Mouse (Mus musculus): Measurements from ENCODE around the gene Atp6v1g1. TPM values are rescaled to one million over a fixed set of nuclear protein-coding genes. Genes with fewer than 3 reads are reported as not detected.

Atp6v1g1 gene
- total RNA-seq, 2 experiments from 2014 or later = 124 to 125 TPM

DNA sequence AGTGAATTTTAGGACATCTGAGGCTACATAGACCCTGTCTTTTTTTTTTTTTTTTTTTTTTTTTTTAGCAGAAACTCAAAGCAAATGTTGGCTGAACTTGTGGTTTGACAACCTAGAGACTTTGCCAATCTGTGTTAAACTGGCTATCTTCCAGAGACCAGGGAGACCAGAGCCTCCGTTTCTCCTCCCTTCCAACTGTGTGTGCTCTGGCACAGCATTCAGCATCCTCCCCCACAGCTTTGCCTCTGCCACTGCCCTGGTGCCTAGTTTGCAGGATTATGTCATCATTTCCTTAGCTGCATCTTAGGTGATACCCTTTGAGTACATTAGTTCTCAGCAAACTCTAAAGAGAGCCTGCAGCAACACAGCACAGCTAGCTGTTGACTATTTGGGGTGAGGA is 3.2 kb downstream of the Atp6v1g1 start:
- DNase-seq = no peak

DNA sequence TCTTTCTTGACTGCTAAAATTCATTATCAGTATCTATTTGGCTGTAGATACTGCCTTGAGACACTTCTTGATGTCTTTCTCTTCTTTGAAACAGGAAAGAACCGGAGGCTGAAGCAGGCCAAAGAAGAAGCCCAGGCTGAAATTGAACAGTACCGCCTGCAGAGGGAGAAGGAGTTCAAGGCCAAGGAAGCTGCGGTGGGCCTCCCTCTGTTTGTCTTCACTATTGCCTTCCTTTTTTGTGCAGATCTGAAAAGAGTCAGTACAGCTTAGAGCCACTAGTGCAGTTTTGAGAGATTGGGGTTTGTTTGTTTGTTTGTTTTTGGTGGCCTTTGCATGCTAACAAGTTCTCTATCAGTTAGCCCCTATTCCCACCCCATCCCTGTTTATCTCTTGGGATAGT is 3.9 kb downstream of the Atp6v1g1 start:
- no peak for DNase-seq

DNA sequence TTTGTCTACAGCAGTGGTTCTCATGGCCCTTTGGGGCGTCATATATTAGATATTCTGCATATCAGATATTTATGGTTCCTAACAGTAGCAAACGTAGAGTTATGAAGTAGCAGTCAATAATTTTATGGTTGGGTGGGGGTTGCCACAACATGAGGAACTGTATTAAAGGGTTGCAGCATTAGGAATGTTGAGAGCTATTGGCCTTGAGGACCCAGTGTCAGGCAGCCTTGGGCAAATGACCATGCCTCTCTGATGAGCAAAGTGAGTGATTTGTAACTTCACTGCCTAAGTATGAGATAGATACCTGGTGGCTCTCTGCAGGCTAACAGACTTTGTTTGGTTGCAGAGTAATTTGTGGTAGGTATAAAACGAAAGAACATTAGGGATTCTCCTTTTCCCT is 6.3 kb downstream of the Atp6v1g1 start:
- no peak for DNase-seq

DNA sequence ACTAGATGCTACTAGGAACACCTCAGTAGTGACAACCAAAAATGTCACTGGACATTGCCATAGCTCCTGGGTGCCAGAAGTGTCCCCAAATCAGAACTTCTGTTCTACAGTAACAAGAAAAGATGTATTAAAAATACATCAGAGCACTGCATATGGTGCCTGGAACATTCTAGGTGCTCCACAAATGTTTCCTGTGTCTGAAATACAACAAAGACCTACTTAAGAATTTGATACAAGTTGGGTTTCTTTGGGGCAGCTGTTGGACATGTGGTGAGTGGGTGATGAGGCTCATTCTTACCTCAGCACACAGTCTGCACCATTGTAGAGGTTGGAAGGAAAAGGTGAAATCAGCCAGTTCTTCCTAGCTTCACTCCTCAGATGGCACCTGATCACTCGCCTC is 8.3 kb downstream of the Atp6v1g1 start:
- DNase-seq = no peak

DNA sequence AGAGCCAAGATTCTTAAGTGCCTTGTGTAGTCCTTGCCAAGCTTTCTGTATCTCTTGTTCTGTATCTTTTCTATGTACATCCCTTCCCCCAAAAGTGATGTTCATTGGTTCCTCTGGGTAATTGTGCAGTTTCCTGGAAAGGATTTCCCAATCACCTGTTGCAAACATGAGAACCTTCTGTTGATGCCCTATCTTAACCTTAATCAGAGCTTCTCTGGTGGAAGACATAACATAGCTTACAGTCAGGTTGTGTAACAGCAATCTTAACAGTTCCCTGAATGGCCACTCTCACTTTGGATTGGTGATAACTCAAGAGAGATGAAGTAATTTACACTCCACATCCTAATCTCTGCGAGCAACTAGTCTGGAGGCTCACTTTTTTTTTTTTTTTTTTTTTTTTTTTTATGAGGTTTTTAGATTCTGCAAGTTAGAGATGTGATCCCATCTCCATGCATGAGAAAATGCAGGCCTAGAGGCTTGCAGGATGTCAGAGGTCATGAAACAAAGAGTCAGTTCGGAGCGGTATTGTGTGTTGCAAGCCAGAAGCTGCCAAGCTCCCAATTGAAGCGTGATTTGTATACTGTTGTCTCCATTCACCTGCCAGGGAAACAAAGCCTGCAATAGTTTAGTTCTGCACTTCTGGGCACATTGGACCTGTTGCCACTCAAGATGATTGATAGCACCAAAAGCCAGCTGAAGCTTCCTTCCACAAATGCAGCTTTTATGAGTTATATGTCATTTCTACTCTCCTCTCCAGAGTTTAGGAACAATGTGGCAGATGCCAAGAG is 9.4 kb downstream of the Atp6v1g1 start:
- DNase-seq = no peak

DNA sequence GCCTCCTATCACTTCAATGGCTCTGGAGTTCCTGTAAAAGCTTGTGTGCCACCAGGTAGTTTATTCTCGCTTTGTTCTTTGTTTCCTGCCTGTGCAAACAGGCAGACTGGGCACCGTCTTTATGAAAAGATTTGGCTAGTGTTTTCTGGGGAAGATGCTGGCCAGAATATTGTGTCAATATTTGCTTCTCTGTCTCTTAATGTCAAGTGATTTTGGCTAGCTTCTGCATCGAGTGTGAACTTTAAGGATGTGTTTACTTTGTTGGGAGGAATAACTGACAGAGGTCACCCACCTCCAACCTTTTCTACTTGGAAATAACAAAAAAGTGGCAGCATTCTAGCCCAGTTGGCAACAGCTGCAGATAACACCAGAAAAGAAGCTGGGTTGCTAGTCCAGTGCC is 10.0 kb downstream of the Atp6v1g1 start:
- DNase-seq = no peak

DNA sequence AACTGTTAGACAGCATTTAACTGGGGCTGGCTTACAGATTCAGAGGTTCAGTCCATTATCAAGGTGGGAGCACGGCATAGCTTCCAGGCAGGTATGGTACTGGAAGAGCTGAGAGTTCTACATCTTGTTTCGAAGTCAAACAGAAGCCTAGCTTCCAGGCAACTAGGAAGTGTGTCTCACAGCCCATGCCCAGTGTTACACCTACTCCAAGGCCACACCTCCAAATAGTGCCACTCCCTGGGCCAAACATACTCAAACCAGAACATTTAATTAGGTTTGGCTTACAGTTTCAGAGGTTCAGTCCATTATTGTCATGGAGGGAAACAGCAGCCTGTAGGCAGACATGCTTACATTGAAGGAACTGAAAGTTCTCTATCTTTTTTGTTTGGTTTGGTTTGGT is 10.5 kb downstream of the Atp6v1g1 start:
- no peak for DNase-seq

DNA sequence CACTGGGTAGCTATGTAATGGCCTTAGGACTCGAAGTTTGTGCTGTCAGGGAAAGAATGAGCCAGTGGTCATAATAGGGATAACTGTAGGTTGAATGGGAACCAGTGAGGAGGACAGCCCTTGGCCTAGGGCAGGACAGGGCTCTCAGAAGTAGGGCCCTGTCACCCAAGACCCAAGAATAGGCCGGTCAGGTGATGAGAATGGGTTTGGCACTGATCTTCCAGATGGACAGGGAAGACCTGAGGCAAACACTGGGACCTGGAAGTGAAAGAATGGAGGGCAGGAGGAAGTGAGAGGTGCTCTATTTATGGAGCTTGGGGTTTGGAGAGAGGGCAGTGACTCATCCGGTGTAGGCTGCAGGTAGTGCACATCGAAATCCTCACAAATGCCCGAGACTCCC is 12.1 kb downstream of the Atp6v1g1 start:
- no peak for DNase-seq

DNA sequence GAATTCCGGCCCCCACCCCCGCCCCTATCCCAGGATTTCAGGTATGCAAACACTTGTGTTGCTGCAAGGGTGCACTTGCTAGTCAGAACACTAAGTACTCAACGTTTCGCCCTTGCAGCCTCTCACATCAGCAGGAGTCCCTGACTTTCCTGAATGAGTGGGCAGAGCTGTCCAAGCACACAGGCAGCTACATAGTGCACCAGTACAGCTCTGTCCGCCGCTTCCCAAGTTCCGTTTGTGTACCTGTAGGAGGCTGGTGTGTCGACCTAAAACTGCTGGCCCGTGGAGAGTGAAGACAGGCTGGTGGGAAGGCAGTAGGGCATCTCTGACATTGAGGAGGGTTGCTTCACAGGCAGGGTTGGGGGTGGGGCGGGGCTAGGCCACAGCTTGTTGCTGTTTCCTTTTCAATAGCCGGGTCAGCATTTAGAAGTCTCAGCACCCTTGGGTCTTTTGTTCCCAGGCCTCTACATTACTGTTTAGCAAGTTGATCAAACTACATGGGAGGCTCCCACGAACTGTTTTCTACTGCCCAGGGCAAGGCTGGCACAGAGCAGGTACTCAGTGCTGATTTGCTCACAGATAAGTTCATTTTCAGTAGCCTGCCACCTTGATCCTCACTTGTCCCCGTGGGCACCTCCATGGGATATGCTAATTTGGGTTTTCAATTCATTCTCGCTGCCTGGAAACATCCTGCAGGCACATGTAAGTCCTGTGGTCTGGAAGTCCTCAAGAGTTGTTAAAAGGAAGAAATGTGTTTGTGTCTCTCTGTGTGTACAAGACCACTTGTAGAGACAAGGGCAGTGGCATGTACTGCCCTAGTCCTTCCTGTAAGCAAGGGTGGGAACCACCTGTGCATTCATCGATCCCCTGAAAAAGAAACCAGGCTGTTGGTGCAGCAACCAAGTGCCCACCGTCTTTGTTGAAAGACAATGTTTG is 12.8 kb downstream of the Atp6v1g1 start:
- no peak for DNase-seq

DNA sequence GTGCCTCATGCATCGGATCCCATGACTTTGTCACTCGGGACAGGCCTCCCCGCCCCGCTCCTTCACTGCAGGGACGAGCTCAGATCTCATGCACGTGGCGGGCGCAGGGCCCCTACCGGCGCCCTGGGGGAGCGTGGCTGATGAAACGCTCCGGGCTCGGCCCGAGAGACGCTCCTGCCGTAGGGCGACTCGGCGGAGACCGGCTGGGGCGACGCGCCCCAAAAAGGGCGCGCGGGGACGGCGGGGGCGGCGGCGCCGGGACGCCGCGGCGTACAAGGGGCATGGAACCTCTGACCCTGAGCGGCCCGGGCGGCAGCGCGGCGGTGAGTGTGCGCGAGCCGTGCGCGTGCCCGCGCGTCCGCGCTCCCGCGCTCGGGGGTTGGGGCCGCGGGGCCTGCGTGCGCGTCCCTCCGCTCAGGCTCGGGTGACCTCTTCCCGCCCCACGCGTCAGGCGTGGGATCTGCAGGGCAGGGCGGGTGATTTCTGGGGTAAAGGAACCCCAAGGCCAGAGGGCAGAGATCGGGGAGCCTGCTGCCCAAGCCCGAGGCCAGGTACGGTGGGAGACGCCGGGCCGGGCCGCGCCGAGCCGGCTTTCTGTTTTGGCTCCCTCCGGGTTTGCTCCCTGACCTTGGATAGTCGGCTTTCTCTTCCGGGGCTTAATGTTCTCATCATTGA is 14.0 kb downstream of the Atp6v1g1 start, which contains the start of gene Tmem268:
Tmem268 (plus strand) TSS at position 375 of the 675 bp plus-strand sequence.
- peak; percentile 64 to 65 for DNase-seq

DNA sequence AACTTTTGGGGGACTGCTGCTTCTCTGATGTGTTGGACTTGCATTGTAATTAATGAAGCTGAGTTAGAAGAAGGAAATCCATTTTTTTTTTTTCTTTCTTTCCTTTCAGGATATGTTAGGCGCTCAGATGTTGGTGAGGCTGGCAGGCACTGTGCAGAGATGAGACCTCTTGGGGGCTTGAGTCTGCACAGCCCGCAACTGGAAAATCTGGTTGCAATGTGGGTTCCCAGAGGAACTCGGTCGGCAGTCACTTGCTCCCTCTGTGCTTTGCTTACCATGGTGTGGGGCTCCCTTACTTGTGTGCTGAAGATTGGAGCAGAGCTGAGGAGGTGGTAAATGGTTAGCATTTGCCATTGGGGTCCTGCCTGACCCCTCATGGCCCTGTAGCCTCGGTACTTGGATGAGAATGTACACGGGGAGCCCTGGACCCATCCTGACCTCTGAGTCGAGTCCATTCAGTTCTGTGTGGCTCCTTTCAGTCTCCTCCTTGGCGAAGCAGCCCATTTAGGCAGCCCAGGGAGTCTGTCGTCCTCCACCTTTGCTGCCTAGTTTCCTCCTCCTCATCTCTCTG is 14.6 kb downstream of the Atp6v1g1 start:
- DNase-seq = no peak

DNA sequence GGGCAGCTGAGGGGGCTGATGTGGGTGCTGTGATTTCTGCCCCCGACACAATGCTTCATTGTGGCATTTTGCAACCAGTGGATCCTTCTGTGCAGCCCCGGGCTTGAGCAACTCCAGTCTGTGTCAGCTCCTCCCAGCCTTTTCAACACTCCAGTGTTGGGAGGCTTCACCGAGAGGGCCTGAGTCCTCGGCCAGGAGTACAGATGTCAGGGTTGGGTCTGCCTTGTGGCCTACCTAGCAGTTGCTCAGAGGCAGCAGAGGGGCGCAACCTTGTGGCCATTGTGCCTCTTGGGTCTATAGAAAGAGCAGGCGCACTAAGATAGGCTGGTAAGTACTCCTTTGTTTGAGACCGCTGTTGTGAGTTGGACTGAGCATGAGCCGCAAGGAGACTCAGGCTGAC is 15.5 kb downstream of the Atp6v1g1 start:
- DNase-seq = no peak

DNA sequence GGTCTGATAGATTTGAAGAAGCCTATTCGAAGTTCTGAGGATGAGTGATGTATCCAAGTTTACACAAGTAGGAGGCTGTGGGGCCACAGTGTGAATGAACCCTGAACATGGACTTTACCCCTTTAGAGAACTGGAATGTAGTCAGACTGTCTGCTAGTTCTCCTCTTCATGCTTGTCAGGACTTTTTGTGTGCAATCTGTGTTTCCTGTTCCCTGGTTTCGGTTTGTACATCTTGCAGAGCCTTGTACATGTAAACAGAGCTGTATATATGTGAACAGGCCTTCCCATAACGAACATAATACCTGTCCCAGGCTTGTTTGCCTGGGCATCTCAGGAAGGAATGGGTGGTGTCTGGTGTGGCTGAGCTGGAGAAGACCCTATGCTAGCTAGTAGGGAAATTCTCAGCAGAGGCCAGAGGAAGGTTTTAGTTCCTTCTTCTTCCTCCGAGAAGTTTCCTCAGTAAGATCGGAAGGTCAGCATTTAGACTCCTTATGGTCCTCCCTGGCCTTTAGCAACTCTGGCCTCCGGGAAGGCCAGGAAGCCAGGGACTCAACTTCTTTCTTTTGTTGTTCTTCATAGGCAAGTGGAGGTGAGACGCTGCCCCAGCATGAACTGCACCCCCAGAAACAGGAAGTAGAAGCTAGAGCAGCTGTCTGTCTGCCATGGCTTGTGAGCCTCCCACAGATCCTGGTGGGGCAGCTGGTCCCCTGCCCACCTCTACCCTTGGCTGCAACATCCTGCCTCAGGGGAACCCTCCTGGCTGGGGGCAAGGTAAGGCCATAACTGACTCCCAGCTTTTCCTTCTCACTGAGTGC is 17.5 kb downstream of the Atp6v1g1 start:
- no peak for DNase-seq

DNA sequence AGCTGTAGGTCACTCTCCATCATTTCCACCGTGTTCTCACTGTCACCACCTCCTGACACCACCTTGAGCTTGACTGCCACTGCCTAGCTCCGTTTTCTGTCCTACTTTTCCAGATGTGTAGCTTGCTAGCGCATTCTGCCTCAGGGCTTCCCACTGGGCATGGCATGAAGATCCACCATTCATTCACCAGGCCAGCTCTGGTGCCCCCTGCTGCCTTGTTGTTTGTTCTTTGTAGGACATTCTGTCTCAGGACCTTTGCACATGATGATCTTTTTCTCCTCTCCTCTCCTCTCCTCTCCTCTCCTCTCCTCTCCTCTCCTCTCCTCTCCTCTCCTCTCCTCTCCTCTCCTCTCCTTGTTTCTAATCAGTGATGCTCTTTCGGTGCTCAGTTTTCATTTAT is 18.2 kb downstream of the Atp6v1g1 start:
- no peak for DNase-seq

DNA sequence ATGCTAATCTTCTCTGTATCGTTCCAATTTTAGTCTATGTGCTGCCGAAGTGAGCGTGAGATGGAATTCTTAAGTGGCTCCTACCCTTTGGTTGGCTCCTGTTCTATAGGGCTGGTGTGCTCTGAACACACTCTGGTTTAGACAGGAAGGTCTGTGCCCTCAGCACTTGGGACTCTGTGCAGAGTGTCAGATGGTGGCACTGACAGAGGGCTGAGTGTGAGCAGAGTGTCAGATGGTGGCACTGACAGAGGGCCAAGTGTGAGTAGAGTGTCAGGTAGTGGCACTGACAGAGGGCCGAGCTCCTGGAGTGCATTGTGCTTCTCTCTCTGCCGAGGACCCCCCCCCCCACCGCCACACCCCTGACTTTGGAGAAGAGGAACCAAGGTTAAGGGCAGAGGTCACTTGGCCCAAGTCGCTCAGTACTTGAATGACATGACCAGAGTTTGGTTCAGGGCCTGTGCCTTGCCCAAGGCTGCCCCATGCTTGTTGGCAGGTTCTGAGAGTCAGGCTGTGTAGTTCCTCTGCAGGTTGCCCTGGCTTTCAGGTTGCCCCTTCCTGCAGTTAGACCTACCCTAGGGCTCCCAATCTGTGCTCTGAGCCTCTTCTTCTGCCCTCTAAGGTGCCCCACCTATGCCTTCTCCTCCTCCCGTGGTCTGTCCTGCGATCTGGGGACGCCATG is 23.3 kb downstream of the Atp6v1g1 start:
- no peak for DNase-seq

DNA sequence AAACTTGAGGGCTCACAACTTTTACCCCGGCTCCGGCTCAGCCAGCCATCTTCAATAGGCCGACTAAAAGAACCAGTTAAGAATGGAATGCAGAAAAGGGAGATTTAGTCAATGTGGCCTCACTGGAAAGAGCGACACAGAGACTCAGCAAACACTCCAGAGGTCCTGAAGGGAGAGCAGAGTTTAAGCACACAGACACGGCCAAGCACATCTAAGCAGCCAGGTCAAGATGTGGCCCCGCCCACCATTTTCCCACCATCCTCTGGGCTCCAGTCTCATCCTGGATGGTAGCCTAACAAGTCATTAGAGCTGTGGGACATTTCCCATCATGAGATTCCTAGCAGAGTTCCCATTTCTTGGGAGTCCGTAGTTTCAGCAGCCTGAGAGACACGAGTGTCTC is 24.8 kb downstream of the Atp6v1g1 start:
- DNase-seq = no peak

DNA sequence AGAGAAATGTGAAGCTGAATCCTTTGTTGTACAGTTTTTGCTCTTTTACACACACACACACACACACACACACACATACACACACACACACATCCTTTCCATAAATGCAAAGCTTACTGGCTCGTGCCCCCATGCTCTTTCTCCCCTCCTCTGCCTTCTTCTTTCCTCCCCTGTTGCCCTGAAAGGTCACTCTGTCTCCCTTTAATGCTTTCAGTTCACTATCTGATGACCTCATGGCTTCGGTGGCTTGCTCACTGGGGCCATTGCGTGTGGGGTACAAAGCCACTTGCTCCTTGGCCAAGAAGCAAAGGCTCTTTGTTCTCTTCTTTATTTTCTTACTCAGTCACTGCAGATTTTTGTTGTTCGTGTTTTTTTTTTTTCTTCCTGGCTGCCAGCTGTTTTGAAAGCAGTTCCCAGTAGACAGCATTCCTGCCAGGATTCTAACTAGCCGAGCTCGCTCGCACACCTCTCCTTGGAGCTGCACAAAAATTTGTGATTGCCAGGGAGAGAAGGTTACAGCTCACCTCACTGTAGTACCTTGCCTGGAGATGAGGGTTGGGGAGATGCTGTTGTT is 25.7 kb downstream of the Atp6v1g1 start:
- no peak for DNase-seq

DNA sequence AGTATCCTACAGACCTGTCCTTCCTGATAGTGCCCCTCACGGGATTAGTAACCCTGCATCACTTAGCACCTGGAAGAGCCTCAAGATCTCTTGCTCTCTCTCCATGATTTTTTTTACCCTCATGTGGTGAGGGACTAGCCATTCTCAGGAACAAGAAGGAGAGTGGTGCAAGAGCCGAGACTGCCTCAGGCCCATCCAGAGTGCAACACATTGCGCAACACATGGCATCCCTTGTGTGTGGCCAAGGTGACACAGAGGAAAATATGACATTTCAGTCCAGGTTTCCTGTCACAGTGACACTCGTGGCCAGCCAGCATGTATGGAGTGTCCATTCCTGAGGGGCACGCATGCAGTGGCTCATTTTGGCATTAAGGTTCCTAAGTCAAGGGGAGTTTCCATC is 28.0 kb downstream of the Atp6v1g1 start:
- DNase-seq = no peak

DNA sequence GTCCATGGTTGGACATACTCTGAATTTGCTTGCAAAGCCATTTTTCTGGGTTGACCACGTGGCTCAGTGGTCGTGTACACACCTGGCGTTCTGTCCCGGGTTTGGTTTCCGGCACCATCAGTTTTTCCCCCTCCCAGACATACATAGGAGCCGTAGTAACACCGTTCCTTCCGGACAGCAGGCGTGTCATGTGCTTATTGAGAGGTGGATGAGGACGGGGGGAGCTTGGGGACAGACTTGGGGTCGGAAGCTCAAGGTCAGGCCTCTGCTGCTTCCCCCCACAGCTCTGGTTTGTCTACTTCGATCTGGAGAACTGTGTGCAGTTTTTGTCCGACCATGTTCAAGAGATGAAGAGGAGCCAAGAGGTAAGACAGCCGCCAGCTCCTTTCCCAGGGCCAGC is 35.1 kb downstream of the Atp6v1g1 start:
- no peak for DNase-seq

DNA sequence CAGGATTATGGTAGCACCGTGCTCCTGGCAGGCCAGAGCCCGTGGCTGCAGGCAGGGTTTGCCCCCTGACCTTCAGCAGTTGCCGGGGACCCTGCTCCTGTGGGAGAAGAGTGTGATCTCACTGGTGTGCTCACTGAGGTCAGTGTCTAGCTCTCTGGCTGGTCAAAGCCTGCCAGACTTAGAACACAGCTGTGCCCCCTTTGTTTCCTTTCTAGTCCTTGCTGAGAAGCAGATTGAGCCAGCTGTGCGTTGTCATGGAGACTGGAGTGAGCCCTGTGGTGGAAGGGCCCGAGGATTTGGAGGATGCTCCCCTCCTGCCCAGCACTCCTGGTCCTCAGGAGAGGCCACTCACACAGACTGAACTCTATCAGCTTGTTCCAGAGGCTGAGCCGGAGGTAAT is 35.5 kb downstream of the Atp6v1g1 start:
- DNase-seq = no peak

DNA sequence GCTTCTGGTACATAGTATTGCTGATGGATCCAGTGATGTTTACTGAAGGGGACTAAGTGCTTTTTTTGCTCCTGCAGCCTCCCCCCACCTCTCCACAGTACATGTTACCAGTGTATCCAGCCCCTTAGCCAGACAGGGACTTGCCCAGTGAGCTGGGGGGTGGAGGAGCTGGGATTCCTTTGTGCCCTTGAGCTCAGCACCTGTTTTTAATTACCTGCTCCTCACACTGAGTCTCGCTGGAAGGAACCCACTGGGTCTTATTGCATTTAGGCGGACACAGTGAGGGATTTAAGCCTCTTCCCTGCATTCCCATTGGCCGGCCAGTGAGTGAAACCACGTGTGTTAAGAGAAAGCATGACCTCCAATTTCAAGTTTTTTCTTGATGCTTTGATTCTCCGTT is 38.0 kb downstream of the Atp6v1g1 start:
- DNase-seq = no peak

All from layer of hippocampus, postnatal 36 days (tissue).